Mouse (Mus musculus) monocyte, adult 5-6 weeks (primary cell): ENCODE data around the gene Vps35l. TPM values are rescaled to one million over a fixed set of nuclear protein-coding genes. Genes with fewer than 3 reads are reported as not detected.

Experiments used
- ATAC-seq: fragments of 153-309, 156-312 bp; replicated peaks from 2 replicates; pipeline ENCODE4 v1.8.0; 2017; ENCODE audit warnings: mild to moderate bottlenecking; ENCODE audit not compliant: low TSS enrichment, insufficient number of reproducible peaks, severe bottlenecking, poor library complexity, low FRiP score
- total RNA-seq: library from RNA; stranded (forward); fragments of 200-1000, 200-491, 200-594 nt; gene quantifications from 3 replicates; pipeline ENCODE4 v1.2.3, GENCODE M21; 2017

Vps35l gene
- total RNA-seq, 1 experiment from 2014 or later = 41.4 TPM

GRCm38 (mm10) chr7:118766834-118767224, 26.8 kb downstream of the Vps35l start:
- ATAC-seq = no peak

- no peak for ATAC-seq
These were observed 29.2 kb downstream of the Vps35l start for GRCm38 (mm10) chr7:118769208-118769607.

DNA sequence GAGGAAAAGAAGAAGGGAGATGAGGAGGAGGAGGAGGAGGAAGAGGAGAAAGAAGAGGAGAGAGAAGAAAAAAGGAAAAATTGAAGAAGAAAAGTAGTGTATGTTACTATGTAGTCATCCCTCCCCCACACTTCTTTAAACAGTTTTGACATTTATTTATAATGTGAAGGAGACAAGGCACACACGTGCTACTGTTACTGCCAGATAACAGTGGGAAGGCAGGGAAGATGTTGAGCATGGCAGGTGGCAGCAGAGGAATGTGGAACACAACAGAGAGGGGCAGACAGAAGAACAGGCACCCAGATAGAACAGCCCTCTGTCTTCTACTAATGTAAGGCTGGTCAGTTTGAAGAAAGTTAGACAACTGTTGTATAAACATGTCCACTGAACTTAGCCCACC, 29.6 kb downstream of the Vps35l start:
- no peak for ATAC-seq

GRCm38 (mm10) chr7:118773027-118773426, 33.0 kb downstream of the Vps35l start:
- no peak for ATAC-seq

GRCm38 (mm10) chr7:118775991-118776390, 36.0 kb downstream of the Vps35l start:
- ATAC-seq = no peak

- no peak for ATAC-seq
These were observed 36.5 kb downstream of the Vps35l start for GRCm38 (mm10) chr7:118776491-118776890.

DNA sequence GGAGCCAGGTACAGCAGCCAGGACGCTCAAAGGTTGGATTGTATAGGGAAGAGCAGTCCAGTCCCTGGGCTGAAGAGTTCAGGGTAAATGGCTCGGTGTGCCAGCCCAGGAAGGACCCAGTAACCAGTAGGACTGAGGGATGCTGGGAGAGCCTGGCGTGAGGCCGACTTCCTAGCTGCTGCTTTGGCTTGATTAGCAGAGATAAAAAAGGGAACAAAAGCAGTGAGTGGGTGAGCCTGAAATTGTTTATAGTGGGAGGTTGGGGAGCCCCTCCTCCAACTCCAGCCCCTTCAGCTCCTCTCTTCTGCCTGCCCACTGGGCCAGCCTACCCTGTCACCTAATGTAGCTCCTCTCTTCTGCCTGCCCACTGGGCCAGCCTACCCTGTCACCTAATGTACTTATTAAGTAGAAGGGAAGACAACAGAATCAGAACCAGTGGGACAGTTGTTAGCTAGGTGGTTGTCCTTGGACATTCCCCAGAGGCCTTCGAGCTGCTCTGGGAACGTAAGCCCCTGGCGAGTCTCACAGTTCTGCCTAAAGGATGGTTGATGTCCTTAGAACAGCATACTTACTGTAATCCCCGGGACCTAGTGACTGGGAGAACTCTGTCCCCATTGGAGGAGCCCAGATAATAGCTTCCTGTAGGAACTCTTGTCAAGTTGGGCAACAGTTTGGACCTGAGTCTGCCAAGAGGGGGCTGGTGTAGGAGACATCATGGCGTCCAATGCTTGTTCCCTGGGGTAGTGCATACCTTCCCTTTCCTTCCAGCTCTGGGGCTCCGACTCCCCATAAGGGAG, 37.8 kb downstream of the Vps35l start:
- ATAC-seq = no peak

- no peak for ATAC-seq
These were observed 38.5 kb downstream of the Vps35l start for GRCm38 (mm10) chr7:118778561-118778960.

- ATAC-seq = no peak
These were observed 43.4 kb downstream of the Vps35l start for GRCm38 (mm10) chr7:118783305-118784001.

GRCm38 (mm10) chr7:118786091-118786490, 46.1 kb downstream of the Vps35l start:
- ATAC-seq = no peak

GRCm38 (mm10) chr7:118787326-118787725, 47.3 kb downstream of the Vps35l start:
- ATAC-seq = no peak

- ATAC-seq = no peak
These were observed 48.5 kb downstream of the Vps35l start for GRCm38 (mm10) chr7:118788481-118788880.

DNA sequence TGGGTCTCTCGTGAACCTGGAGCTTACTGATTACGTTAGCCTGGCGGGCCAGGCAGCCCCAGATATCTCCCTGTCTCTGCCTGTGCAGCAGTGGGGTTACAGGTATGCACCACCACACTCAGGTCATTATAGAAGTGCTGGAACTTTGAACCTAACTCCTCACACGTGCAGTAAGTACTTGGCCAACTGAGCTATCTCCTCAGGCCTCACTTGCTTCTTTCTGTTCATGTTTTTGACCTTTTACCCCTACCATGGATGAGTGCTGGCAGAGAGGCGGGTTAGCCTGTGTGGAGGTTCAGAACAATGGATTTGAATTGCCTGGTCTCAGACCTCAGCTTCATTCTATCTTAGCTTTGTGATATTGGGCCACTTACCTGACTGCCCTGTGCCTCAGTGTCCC, 50.3 kb downstream of the Vps35l start:
- ATAC-seq = no peak

GRCm38 (mm10) chr7:118793899-118794298, 53.9 kb downstream of the Vps35l start:
- no peak for ATAC-seq

DNA sequence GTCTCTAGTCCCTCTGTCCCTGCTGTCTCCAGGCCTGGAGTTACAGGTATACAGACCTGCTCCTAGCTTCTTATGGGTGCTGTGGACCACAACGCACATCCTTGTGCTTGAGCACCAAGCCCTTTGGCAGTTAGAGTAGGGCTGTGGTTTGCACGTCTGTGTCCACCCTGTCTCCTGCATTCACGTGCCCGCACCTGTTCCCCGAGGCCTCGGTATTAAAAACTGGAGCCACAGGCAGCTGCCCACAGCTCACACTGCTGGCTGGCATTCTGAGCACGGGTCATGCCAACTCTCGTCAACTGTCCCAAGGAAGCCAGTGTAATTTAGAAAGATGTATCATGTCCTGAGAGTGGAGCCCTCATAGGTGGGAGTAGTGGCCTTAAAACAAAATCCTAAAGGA, 55.8 kb downstream of the Vps35l start:
- ATAC-seq = no peak

GRCm38 (mm10) chr7:118796838-118797237, 56.8 kb downstream of the Vps35l start:
- no peak for ATAC-seq

DNA sequence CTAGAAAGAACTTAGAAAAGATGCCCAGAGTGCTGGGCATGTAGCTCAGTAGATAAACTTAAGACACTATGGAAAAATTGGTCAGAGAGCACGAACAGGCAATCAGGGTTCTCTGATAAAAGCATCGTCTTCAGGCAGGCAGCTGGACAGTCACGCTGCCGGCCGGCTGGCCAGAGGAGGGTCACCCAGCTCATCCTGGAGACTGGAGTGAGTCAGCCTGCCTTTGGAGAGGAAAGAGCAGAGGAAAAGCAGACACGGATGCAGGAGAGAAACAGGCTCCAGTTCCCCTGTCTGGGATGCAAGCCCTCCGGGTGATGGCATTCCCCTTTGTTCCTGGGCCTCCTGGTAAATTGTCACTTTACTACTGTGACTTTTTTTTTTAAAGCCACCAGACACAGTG, 57.6 kb downstream of the Vps35l start:
- no peak for ATAC-seq

GRCm38 (mm10) chr7:118798105-118798570, 58.1 kb downstream of the Vps35l start:
- ATAC-seq = peak; percentile 62

DNA sequence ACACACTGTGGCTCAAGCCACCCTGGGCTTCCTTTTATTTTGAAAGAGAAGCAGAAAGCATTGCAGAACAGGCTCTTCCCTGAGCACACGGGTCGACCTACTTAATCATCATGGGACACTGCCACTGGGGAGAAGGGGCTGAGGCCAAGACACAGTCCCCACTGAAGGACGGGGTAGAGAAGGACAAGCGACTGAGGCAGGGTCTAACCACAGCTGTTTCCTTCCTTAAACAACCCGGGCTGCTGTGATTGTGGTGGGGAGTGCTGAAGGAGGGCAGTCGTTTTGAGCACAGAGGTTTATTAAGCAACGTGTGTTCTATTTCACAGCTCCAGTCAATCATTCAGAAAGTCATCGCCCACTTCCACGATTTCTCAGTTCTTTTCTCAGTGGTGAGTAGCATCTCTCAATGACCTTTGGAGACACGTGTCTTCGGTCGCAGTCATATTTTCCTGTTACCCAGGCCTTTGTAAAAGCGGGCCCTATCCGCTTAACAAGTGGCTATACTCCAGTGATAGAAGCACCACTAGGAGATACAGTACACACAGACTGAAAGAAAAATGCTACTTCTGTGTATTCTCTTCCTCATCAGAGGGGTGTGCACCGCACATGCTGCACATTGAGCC, 60.2 kb downstream of the Vps35l start:
- 0 out of 2 replicates have a peak, but pooled peaks have one; percentile 27 for ATAC-seq

GRCm38 (mm10) chr7:118801791-118802190, 61.8 kb downstream of the Vps35l start:
- ATAC-seq = no peak
